Comparison of ENCODE assay signal across 15 mouse cellular contexts in genomic region chr8:94398587-94398986, GRCm38 (mm10). TPM values are rescaled to one million over a fixed set of nuclear protein-coding genes. Genes with fewer than 3 reads are reported as not detected.
DNase-seq lines count a peak whose midpoint lies in the region; ATAC-seq lines count a peak whose summit lies in the region.
"Had no signal": no experiment of that assay in that cellular context is flagged by ENCODE, and none has a peak within 500 bp of the region (broad histone marks: within the 10 kb centered on the region; RNA-seq: fewer than 3 reads in every experiment).

No protein-coding gene starts in this region.

- peak; percentile 58 to 59 for DNase-seq in spleen, postnatal 36 days (ENCODE audit: low spot score in 2 of 2)
- no peak for DNase-seq in spleen, adult 18-20 months
- peak; percentile 76 for DNase-seq in thymus, postnatal 0 days (ENCODE audit: low spot score)
- no peak for DNase-seq in lung, postnatal 10 days
- no peak for DNase-seq in urinary bladder, postnatal 10 days (ENCODE audit: low spot score)
- DNase-seq: B cell, adult 2 months; cerebellum, adult 11 months; cerebellum, postnatal 25 days; gastrocnemius, postnatal 25 days; heart, postnatal 10 days; kidney, postnatal 10 days had no signal

- ATAC-seq in inflammation-experienced regulatory T-cells, adult 6 months = peak; percentile 76
- no peak for ATAC-seq in monocyte, adult 5-6 weeks (replicated peaks; ENCODE audit: insufficient number of reproducible peaks, low FRiP score, low TSS enrichment, poor library complexity, severe bottlenecking)
- ATAC-seq: intestine, postnatal 0 days had no signal

RNA-seq across cellular contexts. Expression of gene Herpud1, which starts 12.3 kb away (rescaled TPM):
- 100 to 1,000 TPM in 2 of 3 experiments, 10 to 100 TPM in 1; 75.9 to 149 (median 110) TPM for polyA plus RNA-seq in inflammation-experienced regulatory T-cells, adult 6 months (2017; shearing (Covaris generic))
- polyA plus RNA-seq in thymus, postnatal 0 days (2015; fragmentation: Nextera tagmentation; extraction: Ambion mirVana) = 78.9 and 83.6 TPM in 2 replicates
- total RNA-seq in monocyte, adult 5-6 weeks (2017) = 155 to 165 TPM (median 163 TPM) in 3 replicates

RNA-seq across cellular contexts. Expression of gene Nlrc5, which starts 35.6 kb away (rescaled TPM):
- 100 to 1,000 TPM; 122 to 208 (median 189) TPM for polyA plus RNA-seq in inflammation-experienced regulatory T-cells, adult 6 months (2017; shearing (Covaris generic))
- polyA plus RNA-seq in thymus, postnatal 0 days (2015; fragmentation: Nextera tagmentation; extraction: Ambion mirVana) = 5.0 and 6.2 TPM in 2 replicates
- total RNA-seq in monocyte, adult 5-6 weeks (2017) = 77.4 to 130 TPM (median 92.6 TPM) in 3 replicates
- polyA plus RNA-seq: heart, embryonic 10.5 days had no signal

Comparison
In these comparisons a context has a peak if more than half of its experiments do, and no peak if none do; other contexts are left out.
1. DNase-seq: peak in spleen, postnatal 36 days (2 of 2) and thymus, postnatal 0 days (single experiment); none in spleen, adult 18-20 months (0 of 2), lung, postnatal 10 days (single experiment) and urinary bladder, postnatal 10 days (single experiment).
2. RNA of gene Nlrc5, which starts 35.6 kb away (polyA plus RNA-seq): 122 to 208 TPM in inflammation-experienced regulatory T-cells, adult 6 months; 5.0 to 6.2 TPM in thymus, postnatal 0 days; every median in the first group is over 10 times any median in the second.